Mouse (Mus musculus) kidney, postnatal 25 days (tissue): ENCODE data around the gene Ndufc2.
A peak's percentile ranks its signal among the peaks of the same experiment; 100 is the strongest.

Source experiments
- DNase-seq, 2 experiments: peaks; one replicate each; pipeline ENCODE4 v3.0.0; 2021; ENCODE audit warnings: mixed read lengths in 2 of 2

The Ndufc2 gene

GRCm38 (mm10) chr7:97399960-97400715 lies at the start of gene Ndufc2:
Ndufc2 (plus strand) TSS chr7:97400003.
- peak; percentile 84 to 89 for DNase-seq

- no peak for DNase-seq
Observed at GRCm38 (mm10) chr7:97350891-97351290, 48.9 kb upstream of the Ndufc2 start.

- no peak for DNase-seq
Observed at GRCm38 (mm10) chr7:97351792-97352513, 47.9 kb upstream of the Ndufc2 start.

GRCm38 (mm10) chr7:97353356-97353755 lies 46.4 kb upstream of the Ndufc2 start:
- DNase-seq, result no peak

- peak in 1 of 2 experiments; percentile 37 for DNase-seq
Observed at GRCm38 (mm10) chr7:97355068-97355841, 44.5 kb upstream of the Ndufc2 start.

GRCm38 (mm10) chr7:97356253-97356652 lies 43.5 kb upstream of the Ndufc2 start:
- peak in 1 of 2 experiments; percentile 21 for DNase-seq

- DNase-seq, result peak in 1 of 2 experiments; percentile 50
Observed at GRCm38 (mm10) chr7:97356875-97357276, 42.9 kb upstream of the Ndufc2 start.

GRCm38 (mm10) chr7:97357840-97358239 lies 42.0 kb upstream of the Ndufc2 start:
- DNase-seq, result no peak

GRCm38 (mm10) chr7:97358347-97358746 lies 41.5 kb upstream of the Ndufc2 start:
- no peak for DNase-seq

GRCm38 (mm10) chr7:97360166-97360565 lies 39.6 kb upstream of the Ndufc2 start:
- DNase-seq, result no peak

GRCm38 (mm10) chr7:97360955-97361354 lies 38.8 kb upstream of the Ndufc2 start:
- no peak for DNase-seq

- DNase-seq, result peak; percentile 20 to 43
Observed at GRCm38 (mm10) chr7:97361467-97361866, 38.3 kb upstream of the Ndufc2 start.

- DNase-seq, result no peak
Observed at GRCm38 (mm10) chr7:97365887-97366286, 33.9 kb upstream of the Ndufc2 start.

GRCm38 (mm10) chr7:97375101-97375500 lies 24.7 kb upstream of the Ndufc2 start:
- no peak for DNase-seq

GRCm38 (mm10) chr7:97375906-97376305 lies 23.9 kb upstream of the Ndufc2 start:
- DNase-seq, result no peak

GRCm38 (mm10) chr7:97379304-97379703 lies 20.5 kb upstream of the Ndufc2 start:
- no peak for DNase-seq

GRCm38 (mm10) chr7:97380500-97381123 lies 19.2 kb upstream of the Ndufc2 start:
- no peak for DNase-seq

- no peak for DNase-seq
Observed at GRCm38 (mm10) chr7:97382661-97383060, 17.1 kb upstream of the Ndufc2 start.

- no peak for DNase-seq
Observed at GRCm38 (mm10) chr7:97383496-97384132, 16.2 kb upstream of the Ndufc2 start.

- no peak for DNase-seq
Observed at GRCm38 (mm10) chr7:97386106-97386805, 13.5 kb upstream of the Ndufc2 start.

GRCm38 (mm10) chr7:97386806-97387370 lies 12.9 kb upstream of the Ndufc2 start:
- no peak for DNase-seq
